Mouse (Mus musculus) midbrain, postnatal 0 days (tissue): ENCODE data around the gene Baiap2l1. TPM values are rescaled to one million over a fixed set of nuclear protein-coding genes. Genes with fewer than 3 reads are reported as not detected.

Source experiments
- ATAC-seq: fragments of 200-750 bp; cut with Nextera tagmentation; 2 replicates; pipeline ENCODE4 v1.8.0; 2017; ENCODE audit warnings: moderate number of reproducible peaks, mild to moderate bottlenecking, moderate TSS enrichment, moderate library complexity; ENCODE audit not compliant: low FRiP score
- DNase-seq: peaks from one replicate; pipeline ENCODE4 v3.0.0-alpha.2; 2015; ENCODE audit warnings: low spot score
- H3K27ac ChIP-seq: fragments of 300-500 bp; sonication (generic); 2 replicates; pipeline ENCODE4 v1.5.1; 2014; ENCODE audit warnings: low read depth, mild to moderate bottlenecking, low read length, mixed read lengths
- H3K27me3 ChIP-seq: fragments of 300-500 bp; sonication (generic); 2 replicates; pipeline ENCODE4 v1.6.1; 2014; ENCODE audit warnings: low read length, control low read depth, mixed read lengths; ENCODE audit not compliant: insufficient read depth
- H3K36me3 ChIP-seq: fragments of 300-500 bp; sonication (generic); 2 replicates; pipeline ENCODE4 v1.6.1; 2014; ENCODE audit warnings: low read length, control low read depth, mixed read lengths; ENCODE audit not compliant: insufficient read depth
- H3K4me1 ChIP-seq: fragments of 300-500 bp; sonication (generic); 2 replicates; pipeline ENCODE4 v1.6.1; 2014; ENCODE audit warnings: mild to moderate bottlenecking, control low read depth, antibody characterized with exemption, low read length, mixed read lengths; ENCODE audit not compliant: insufficient read depth
- H3K4me2 ChIP-seq: fragments of 300-500 bp; sonication (generic); 2 replicates; pipeline ENCODE4 v1.6.1; 2014; ENCODE audit warnings: low read depth, mild to moderate bottlenecking, low read length, mixed read lengths; ENCODE audit not compliant: poor library complexity, severe bottlenecking
- H3K4me3 ChIP-seq: fragments of 300-500 bp; sonication (generic); 2 replicates; pipeline ENCODE4 v1.5.1; 2014; ENCODE audit warnings: low read depth, mild to moderate bottlenecking, low read length, moderate library complexity
- H3K9ac ChIP-seq: fragments of 300-500 bp; sonication (generic); replicated peaks from 2 replicates; pipeline ENCODE4 v1.6.1; 2014; ENCODE audit warnings: mild to moderate bottlenecking, low read length, moderate library complexity, mixed read lengths; ENCODE audit not compliant: poor library complexity, severe bottlenecking
- H3K9me3 ChIP-seq: fragments of 300-500 bp; sonication (generic); 2 replicates; pipeline ENCODE4 v1.6.1; 2016; ENCODE audit warnings: low read length, control low read depth
- CTCF ChIP-seq: IDR thresholded peaks from 2 replicates; pipeline ENCODE4 v1.5.1; 2016; ENCODE audit warnings: antibody characterized with exemption, mild to moderate bottlenecking
- WGBS: fragments of 180-500 bp; shearing (Covaris S2); extraction: QIAGEN DNeasy Blood & Tissue Kit; methylation state at CpG from one replicate; pipeline ENCODE4 v1.1.7; 2014; 5-methylcytosine and 5-hydroxymethylcytosine counted together
- polyA plus RNA-seq: library from polyadenylated mRNA; unstranded; fragments of >200 nt; fragmentation: Nextera tagmentation; extraction: Ambion mirVana; gene quantifications from 2 replicates; pipeline ENCODE4 v1.2.1, GENCODE M21; 2015
- total RNA-seq: library from RNA; depleted of rRNA; stranded (reverse); fragments of >200 nt; gene quantifications from 2 replicates; pipeline ENCODE4 v1.2.3, GENCODE M21; 2014

Gene Baiap2l1
- total and polyA plus RNA-seq, 2 experiments from 2014 or later, result 0.44 to 0.80 TPM

DNA sequence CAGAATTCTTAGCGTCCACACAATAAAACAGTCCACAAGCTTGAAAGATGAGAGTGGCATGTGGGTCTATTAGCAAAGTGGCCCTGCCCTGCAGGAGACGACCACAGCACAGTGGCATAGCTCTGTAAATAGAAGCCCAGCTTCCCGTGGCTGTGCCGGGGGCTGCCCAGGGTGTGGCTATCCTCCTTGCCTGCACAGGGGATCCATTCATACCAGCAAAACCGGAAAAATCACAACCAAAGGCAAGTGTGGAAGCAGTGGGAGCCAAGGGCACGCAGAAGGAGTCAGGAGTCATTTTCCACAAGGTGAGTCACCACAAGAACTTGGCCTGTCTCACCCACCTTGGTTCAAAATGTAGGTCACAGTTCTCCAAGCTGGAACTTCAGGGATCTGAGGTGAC is 39.6 kb downstream of the Baiap2l1 start:
- H3K4me3 ChIP-seq, result no peak overlapping the region
- no peak for ATAC-seq
- H3K9ac ChIP-seq, result no peak overlapping the region
- H3K27ac ChIP-seq, result no peak overlapping the region
- H3K4me2 ChIP-seq, result no peak overlapping the region
- no peaks in the 10 kb centered on the region for H3K9me3 ChIP-seq
- no peaks in the 10 kb centered on the region for H3K4me1 ChIP-seq
- H3K27me3 ChIP-seq, result no peaks in the 10 kb centered on the region
- no peak for TF ChIP-seq CTCF
- DNase-seq, result no peak
- 53% methylated on average over 6 of the region's 6 CpGs for WGBS
- no peaks in the 10 kb centered on the region for H3K36me3 ChIP-seq

DNA sequence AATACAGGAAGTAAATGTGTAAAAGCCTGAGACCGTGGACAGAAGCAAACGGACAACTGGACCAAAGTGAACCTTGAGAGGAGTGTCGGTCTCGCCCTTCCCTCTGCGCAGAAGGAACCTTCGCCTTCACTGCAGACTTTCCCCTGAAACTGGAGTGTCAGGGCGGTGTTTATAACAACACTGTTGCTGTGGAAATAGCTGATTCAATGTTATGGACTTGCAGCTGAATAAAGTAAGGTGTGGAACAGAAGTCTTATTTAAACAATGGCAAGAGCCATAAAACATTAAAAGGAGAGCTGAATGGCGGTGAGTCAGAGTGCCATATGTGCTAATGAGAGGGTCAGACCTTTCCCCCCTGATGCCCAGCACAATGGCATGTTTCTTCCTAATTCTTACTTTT is 40.5 kb downstream of the Baiap2l1 start:
- no peak for DNase-seq
- H3K27me3 ChIP-seq, result no peaks in the 10 kb centered on the region
- no peak overlapping the region for H3K4me2 ChIP-seq
- H3K36me3 ChIP-seq, result no peaks in the 10 kb centered on the region
- no peak for TF ChIP-seq CTCF
- no peaks in the 10 kb centered on the region for H3K4me1 ChIP-seq
- H3K9me3 ChIP-seq, result no peaks in the 10 kb centered on the region
- no peak overlapping the region for H3K9ac ChIP-seq
- WGBS, result 88% methylated on average over 8 of the region's 8 CpGs
- H3K27ac ChIP-seq, result no peak overlapping the region
- H3K4me3 ChIP-seq, result no peak overlapping the region
- ATAC-seq, result no peak

DNA sequence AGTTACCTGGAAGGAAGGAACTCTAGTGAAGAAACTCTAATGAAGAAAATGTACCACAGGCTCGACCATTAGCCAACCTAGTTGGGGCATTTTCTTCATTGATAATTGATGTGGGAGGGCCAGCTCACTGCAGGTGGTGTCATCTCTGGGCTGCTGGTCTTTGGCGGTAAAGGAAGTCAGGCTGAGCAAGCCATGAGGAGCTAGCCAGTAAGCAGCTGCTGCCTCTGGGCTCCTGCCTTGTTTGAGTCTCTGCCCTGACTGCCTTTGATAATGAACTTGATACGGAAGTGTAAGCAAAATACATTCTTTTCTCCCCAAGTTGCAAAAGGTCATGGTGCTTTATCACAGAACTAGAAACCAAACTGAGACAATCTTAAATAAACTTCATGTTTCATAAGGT is 41.5 kb downstream of the Baiap2l1 start:
- 75% methylated on average over 3 of the region's 3 CpGs for WGBS
- TF ChIP-seq CTCF, result no peak

DNA sequence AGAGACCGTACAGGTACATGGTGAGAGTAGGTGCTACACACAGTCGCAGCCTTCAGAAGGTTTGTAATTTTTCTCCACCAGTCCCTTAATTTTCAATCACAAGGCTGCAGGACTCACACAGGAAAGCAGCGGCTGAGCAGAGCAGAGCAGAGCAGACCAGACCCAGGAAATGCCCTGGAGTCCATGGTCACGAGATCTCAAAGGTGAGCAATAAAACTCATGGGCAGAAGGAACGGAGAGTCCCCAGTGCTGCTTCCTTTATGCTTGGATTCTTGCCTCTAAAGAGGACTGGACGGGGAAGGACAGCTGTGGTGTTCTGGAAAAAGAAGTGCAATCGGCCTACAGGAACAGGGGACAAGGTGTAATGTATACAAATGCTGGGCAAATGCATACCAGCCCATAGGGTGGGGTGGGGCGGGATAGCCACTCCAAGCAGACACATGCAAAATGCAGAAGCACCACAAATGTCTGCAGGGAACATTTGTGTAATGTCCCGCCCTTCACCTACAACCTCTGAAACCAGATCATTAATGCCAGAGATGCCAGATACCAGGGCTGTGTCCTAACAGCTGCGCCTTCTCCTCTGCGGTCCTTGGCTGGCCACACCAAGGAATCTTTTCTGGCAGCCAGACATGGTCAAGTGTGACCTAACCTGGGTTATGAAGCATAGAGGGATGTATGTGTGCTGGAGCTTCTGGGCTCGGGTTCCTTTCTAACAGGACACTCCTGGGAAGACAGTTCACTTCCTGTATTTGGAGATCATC is 43.0 kb downstream of the Baiap2l1 start:
- TF ChIP-seq CTCF, result no peak
- DNase-seq (no peak), ATAC-seq (no peak)
- H3K4me1 ChIP-seq, result no peaks in the 10 kb centered on the region
- no peak overlapping the region for H3K9ac ChIP-seq
- H3K27me3 ChIP-seq, result no peaks in the 10 kb centered on the region
- no peak overlapping the region for H3K4me3 ChIP-seq
- WGBS, result 94% methylated on average over 12 of the region's 12 CpGs
- no peaks in the 10 kb centered on the region for H3K9me3 ChIP-seq
- H3K27ac ChIP-seq, result no peak overlapping the region
- H3K4me2 ChIP-seq, result no peak overlapping the region
- no peaks in the 10 kb centered on the region for H3K36me3 ChIP-seq

More for the DNA sequence above, 41.5 kb downstream of the Baiap2l1 start:
- Histone ChIP-seq H3K27ac (no peak overlapping the region), H3K27me3 (no peaks in the 10 kb centered on the region), H3K4me2 (no peak overlapping the region), H3K4me3 (no peak overlapping the region), H3K9ac (no peak overlapping the region), H3K9me3 (no peaks in the 10 kb centered on the region), H3K4me1 (no peaks in the 10 kb centered on the region), H3K36me3 (no peaks in the 10 kb centered on the region)
- DNase-seq (no peak), ATAC-seq (no peak)

DNA sequence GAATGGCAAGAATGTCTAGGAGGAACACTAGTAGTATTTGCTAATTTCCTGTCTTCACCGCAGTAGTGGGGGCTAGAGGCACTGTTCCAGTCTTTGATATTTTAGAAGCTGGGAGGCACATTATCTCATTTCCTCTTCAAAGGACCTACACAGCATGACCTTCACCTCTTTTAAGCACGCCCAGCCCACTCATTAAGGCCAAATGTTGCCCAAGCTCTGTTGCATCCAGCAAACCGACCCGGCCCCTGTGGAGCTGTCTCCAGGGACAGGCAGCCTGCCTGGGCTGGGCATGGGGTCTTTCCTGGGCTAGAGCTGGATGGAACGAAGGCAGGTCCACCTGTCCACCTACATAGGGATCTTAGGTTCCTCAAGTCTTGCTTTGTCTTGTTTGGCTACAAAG is 44.6 kb downstream of the Baiap2l1 start:
- Histone ChIP-seq H3K9me3 (no peaks in the 10 kb centered on the region), H3K4me1 (no peaks in the 10 kb centered on the region), H3K9ac (no peak overlapping the region), H3K4me3 (no peak overlapping the region), H3K27me3 (no peaks in the 10 kb centered on the region), H3K4me2 (no peak overlapping the region), H3K27ac (no peak overlapping the region), H3K36me3 (no peaks in the 10 kb centered on the region)
- DNase-seq (no peak), ATAC-seq (no peak)
- no peak for TF ChIP-seq CTCF
- WGBS, result 39% methylated on average over 5 of the region's 5 CpGs

DNA sequence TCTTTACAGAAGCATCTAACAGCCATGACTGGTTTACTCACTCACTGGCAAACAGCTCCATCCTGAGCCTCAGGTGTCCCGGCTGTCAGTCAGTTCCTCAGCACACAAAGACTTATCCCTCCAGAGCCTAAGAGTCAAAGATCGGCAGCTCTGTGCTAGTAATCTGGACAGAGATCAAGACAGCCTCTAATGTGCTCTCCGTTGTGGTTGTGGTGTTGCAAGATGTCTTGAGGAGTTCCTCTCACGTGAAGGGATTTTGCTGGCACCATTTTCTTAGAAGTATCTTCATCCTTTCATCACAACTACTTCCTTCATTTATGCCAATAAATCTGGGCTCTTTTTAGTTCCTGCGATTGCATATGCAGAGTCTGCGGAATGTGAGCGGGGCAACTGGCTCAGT is 45.7 kb downstream of the Baiap2l1 start:
- DNase-seq, result no peak
- Histone ChIP-seq H3K4me1 (no peaks in the 10 kb centered on the region), H3K4me3 (no peak overlapping the region), H3K36me3 (no peaks in the 10 kb centered on the region), H3K27ac (no peak overlapping the region), H3K9ac (no peak overlapping the region), H3K27me3 (no peaks in the 10 kb centered on the region), H3K4me2 (no peak overlapping the region), H3K9me3 (no peaks in the 10 kb centered on the region)
- ATAC-seq, result no peak
- 78% methylated on average over 7 of the region's 7 CpGs for WGBS
- no peak for TF ChIP-seq CTCF
